Mouse (Mus musculus) c-Kit-negative CD71-positive TER-119-positive erythroid progenitor cells, embryonic 14.5 days (primary cell): ENCODE results near the gene Rfxap.
"Not testable (repeated sequence)": the region's sequence is repeated elsewhere in the genome, so short reads cannot be mapped to it uniquely, and the experiment has no call there.

Experiments used
- DNase-seq: peaks from one replicate; pipeline ENCODE4 v3.0.0-alpha.2; 2013; ENCODE audit warnings: low read depth, low spot score

Rfxap gene

DNA sequence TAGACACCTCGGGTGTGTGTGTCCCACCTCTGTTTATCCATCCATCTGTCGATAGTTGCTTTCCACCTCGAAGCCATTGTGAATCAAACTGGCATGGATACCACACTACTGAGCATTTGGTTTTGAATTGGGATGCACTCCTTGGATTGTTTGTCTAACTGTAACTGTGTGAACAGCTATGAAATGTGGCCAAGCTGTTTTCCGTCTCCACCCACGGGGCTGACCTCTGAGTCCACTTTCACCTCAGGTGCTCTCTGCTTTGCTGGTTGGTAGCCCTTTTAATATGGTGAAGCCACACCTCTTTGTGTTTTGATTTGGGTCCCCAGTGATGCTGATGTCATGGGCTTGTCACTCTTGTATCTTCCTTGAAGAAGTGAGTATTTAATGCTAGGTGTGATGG, 40.8 kb downstream of the Rfxap start:
- DNase-seq: no peak

DNA sequence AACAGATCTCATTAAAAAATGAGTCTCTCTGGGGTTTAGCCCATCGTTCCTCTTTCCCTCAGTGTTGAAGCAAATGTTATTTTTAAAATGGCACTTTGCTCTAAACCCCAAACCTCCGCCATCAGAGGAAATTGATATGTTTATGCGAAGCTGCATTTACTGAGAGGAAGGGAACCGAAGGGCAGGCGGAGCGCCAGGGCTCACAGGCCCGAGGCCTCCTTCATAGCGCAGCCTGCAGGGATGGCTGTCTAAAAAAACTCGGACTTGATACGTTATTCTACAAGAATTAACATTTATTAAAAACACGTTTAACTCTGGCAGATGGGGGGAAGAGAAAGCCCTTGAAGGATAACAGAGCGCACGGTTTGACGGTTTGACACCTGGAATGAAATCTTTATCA, 41.6 kb downstream of the Rfxap start:
- no peak for DNase-seq

DNA sequence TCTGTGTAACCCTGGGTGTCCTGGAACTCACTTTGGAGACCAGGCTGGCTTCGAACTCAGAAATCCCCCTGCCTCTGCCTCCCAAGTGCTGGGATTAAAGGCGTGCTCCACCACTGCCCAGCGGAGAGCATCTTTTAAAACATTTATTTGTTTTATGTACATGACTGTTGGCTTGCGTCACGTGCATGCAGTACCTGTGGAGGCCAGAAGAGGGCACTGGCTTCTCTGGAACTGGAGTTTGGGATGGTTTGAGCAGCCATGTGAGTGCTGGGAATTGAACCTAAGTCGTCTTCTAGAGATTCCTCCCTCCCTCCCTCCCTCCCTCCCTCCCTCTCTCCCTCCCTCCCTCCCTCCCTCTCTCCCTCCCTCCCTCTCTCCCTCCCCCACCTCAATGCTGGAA, 42.1 kb downstream of the Rfxap start:
- DNase-seq: not testable (repeated sequence)

DNA sequence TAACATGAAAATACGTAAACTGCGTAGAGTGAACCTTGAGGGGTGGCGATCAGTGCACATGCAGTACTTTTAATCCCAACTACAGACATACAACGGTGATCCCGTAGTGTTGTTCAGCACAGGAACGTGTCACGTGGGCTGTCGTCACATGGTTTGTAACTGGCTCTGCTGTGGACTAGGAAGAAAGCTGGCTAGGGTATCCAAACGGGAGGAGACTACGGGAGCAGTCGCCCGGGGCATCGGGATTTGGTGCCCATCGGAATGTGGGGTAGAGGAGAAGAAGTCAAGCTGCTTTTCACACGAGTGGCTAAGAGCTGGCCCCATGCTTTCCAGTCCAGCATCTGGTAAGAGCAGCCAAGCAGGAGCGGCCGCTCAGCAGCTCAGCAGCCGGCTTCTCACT, 43.2 kb downstream of the Rfxap start:
- DNase-seq: no peak

DNA sequence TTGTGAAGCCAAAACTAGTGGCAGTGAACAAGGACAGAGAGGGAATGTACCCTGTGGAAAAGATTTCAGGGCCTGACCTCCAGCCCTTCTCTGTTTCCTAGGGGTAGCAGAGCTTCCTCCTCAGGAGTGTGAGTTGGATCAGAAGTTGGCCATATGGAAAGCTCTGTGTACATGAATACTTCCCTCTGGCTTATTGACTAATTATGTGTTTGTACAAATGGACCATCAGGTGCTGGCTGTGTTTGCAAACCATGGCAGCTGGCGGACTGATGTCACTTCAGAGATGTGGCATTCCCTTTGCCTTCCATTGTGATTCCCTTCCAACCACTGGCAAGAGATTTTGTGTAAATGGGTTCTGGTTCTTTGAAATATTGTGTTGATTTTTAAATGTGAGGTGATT, 46.3 kb downstream of the Rfxap start:
- no peak for DNase-seq

DNA sequence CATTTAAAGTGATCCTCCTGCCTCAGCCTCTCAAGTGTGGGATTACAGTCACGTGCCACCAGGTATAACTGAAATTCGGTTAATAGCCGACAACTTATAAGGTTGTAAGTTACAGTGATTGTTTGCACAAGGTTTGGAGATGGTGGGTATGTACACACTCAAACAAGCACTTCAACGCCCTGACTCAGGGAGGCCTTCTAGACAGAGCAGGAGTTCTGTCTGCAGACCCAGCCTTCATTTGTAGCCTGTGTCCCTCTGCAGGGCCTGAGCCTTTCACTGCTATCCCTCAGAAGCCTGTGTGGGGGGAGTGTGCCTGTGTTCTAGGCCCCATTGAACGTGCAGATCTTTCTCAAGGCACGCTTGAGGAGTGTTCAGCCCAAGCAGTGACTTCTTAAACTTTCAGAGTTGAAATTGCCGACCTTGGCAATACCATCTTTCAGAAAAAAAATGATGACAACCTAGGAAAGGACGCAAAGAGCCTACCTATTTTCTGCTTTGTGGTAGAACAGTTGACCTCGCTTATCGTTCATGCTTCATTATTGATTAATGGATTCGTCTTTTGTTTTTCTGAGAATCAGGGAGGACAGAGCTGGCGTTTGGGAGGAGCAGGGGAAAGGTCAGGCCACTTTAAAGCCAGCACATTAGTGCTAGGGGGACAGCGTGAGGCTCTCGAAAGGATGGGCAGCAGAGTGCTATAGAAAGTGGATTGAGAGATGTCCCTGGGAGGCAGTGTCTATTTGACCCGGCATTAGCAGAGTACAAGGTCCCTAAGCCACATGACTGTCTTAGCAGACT, 47.1 kb downstream of the Rfxap start:
- DNase-seq: no peak

DNA sequence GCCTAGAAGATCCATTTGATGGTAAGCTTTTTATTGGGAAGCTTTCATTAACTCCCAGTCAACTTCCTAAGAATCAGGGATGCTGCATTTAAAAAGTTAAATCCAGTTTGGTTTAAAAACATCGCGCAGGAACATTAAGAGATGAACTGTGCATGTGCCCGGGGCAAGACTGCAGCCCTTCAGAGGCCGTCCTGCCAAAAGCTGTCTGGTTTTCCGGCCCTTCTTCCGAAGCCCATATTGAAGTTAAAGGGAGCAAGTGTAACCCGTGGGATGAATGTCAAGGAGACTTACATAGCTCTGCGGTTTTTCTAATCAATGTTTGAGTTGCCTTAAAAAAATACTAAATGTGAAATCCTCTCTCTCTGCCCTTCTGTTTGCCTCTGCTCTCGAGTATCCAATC, 48.4 kb downstream of the Rfxap start:
- DNase-seq: no peak

DNA sequence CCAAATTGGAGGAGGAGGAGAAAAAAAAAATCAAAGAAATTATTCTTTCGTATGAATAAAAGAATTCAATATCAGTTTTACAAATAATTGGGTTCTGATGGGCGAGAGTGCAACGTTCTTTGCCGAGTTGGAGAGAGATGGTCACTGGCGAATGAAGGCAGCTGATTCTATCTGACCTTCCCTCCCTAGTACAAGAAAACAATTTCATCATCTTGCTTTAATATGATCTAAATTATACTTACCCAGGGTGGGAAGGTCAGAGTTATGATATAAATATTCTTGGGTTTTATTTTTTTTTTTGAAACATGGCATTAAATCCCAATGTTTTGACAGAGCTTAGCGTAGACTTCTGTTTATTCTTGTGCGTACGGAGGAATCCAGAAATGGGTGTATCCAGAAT, 50.1 kb downstream of the Rfxap start:
- DNase-seq: no peak

DNA sequence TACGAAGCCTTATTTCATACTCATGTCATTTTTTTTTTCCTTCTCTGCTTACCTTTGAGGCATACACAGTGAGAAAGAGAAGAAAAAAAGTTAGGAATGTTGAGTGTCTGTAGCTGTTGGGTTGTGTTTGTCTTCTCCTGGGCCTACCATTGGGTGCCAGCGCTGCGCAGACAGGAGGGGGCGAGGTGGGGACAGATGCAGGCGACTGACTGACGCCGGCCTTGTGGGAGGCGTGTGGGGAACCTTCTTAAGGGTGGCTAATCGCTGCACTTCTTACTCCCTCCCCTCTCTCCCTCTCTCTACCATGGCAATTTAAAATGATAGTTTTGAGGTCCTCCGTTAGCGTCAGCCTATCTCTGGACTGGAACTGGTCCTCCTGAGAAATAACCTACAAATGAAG, 51.5 kb downstream of the Rfxap start:
- DNase-seq: no peak

DNA sequence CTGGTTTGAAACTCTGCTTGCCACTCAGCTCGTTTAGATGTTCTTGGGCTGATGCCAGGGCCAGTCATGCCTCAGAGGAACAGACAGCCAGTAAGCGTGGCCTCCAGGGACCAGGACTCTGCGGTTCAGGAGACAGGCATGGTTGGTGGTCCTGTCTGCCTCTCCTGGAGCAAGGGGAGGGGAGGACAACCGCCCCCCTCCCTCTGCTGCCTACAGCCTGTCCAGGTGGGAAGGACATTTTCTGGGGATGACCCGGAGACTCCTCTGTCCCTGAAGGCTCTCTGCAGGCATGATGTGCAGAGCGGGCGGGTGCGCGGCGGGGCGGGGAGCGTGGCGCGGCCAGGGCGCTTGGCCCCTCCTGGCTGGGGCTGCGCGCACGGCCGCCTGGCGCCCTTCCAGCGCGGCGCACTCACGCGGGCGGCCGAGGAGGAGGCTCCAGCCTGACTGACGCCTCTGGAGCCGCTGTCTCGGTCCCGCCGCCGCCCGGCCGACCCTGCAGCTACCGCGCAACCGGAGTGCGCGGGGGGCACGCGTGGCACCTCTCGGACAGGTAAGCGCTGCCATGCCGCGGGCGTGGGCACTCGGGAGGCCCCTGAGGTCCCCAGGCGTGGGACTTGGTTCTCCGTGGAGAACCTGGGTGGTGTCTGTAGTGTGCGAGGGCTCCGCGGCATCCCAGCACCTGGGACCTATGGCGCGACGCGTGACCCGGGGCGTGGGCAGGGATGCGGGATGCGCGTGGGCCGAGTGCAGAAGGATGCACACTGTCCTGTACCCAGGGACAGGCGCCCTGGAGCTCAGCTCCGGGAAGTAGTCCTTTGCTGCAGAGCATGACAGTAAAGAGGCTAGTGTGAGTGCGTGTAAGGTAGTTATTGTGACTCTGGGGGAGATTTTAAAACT, 52.2 kb downstream of the Rfxap start, which contains the start of gene Smad9:
TSS of gene Smad9 (plus strand) at position 438 of the 897 bp plus-strand sequence.
- DNase-seq: no peak

DNA sequence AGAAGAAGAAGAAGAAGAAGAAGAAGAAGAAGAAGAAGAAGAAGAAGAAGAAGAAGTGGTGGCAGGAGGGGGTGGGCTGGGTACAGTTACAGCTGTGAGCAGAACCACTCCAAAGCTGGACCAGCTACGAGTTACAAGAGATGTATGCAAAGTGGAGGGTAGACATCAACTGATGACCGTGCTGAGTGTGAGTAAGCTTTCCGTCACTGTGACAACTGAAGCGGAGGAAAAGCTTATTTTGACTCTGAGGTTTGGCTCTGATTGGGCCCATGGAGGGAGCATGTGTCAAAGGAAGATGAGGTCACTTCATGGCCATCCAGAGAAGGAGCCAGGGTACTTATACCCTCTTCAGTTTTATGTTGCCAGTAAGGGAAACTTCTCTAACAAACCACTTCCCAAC, 54.2 kb downstream of the Rfxap start:
- DNase-seq: no peak
